Mouse (Mus musculus) naive thymus-derived CD4-positive, alpha-beta T cell, adult 2 months (primary cell): ENCODE results near the gene Rtn1.

Experiments used
- DNase-seq: peaks from one replicate; pipeline ENCODE4 v3.0.0-alpha.2; 2011; ENCODE audit warnings: low read depth

Rtn1 gene

DNA sequence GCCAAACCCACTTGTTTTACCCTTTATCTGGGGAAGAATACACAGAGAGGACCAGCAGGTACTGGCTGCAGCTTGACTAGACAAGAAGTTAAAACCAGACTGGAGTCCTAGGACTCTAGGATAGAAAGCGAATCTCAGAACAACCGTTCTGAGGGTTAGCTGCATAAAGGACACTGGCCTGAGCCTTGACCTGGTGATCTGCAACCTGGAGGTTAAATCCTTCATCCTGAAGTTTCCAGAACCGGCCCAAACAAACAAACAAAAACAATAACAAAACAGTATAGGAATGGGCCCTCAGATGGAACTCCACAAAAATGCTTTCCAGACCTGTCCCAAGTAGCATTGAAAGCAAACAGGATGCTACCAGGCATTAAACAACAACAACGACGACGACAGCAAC is at the start of gene Rtn1:
Gene Rtn1 (minus strand): TSS at position 101 of the 400 bp plus-strand sequence.
- DNase-seq, result no peak

DNA sequence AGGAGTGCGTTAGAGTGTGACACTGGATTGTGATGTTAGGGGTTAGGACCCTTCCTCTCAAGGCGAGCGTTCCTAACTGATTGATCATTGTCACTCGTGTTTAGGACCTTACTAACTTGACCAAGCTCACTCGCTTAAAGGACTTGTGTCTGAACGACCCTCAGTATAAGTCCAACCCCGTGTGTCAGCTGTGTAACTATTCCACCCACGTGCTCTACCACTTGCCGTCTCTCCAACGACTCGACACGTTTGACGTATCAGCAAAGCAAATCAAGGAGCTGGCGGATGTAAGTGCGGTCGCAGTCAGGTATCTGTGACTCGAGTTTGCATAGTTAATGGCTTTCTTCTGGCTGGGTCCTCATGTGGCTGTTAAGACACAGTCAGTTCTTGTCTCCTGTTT is 45.1 kb upstream of the Rtn1 start:
- no peak for DNase-seq

DNA sequence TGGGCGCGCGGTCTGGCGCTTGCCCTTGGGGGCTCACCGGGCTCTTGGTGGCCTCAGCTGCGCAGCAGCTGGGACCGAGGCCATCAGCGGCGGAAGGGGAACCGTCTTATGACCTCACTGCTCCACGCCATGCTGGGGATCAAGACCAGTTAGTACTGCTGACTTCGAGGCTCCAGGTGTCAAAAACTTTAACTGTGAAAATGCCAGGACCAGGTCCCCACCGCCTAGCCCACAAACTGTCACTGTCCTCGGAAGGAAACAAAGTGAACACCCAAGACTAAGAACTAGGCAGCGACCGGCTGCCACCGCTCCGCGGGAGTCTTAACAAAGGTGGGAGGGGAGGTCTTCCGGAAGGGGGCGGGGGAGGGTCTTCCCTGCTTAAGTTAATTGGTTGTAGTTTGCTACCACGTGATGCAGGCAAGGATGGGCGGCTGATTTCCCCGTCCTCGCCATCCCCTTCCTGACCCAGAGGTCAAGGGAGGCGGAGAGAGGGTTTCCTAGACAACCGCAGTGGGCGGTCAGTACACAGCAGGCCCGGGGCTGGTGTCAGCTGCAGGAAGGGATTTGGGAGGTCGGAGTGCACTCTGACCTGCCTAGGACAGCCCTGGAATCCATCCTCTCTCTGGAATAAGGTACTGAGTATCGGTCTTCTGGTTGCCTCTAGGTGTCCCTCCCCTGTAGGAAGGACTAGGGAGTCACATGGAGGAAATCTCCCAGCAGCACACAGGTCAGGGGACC is 33.2 kb upstream of the Rtn1 start, which contains the start of gene Lrrc9:
Gene Lrrc9 (plus strand): TSS at position 28 of the 738 bp plus-strand sequence.
- no peak for DNase-seq

DNA sequence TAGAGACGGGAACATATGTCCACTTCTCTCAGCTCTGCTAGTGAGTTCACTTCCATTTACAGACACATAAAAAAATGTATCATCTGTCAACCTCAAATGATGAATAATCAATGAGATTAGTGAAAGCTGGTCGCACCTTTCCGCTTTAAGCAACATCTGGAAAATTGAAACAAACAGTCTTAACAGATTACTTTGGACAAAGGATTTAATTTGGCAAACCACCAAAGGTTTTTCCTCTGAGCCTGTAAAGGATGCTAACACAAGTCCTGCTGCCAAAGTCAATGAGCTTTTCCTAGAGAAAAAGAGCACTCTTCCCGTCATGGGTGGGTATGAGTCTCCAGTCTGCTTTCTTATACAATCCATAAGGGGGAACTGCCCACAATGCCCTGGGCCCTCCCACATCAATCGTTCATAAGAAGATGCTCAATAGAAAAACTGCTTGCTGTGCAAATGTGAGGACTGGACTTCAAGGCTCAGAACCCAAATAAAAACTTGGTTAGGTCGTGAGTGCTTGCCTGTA is 30.2 kb upstream of the Rtn1 start:
- DNase-seq, result no peak

DNA sequence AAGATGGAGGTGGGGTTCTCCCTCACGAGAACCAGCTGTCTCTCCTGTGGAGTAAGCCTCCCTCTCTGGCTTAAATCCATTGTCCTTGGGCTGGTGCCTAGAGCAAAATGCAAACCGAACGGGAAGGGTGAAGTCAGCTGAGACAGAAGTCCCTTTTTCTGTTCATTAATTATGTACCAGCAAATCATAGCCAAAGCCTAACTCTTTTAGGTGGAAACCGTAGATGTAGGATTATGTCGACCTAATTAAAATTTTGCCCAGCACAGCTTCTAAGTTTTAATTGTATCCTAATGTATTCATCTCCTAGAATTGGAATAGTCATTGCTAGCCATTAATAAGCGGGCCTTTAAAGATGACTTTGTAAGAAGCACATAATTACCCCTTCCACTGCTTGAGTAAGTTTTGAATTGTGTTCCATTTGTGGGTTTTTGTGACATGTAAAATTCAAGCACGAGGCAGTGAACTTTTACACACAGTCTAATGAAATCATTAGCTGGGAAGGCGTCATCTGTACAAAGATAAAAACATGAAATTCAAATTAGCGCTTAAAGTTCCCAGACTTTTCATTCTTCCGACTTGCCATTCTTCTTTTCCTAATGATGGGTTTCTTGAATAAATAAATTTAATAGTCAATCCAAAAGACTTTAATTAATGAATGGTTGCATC is 29.0 kb upstream of the Rtn1 start:
- DNase-seq, result no peak

DNA sequence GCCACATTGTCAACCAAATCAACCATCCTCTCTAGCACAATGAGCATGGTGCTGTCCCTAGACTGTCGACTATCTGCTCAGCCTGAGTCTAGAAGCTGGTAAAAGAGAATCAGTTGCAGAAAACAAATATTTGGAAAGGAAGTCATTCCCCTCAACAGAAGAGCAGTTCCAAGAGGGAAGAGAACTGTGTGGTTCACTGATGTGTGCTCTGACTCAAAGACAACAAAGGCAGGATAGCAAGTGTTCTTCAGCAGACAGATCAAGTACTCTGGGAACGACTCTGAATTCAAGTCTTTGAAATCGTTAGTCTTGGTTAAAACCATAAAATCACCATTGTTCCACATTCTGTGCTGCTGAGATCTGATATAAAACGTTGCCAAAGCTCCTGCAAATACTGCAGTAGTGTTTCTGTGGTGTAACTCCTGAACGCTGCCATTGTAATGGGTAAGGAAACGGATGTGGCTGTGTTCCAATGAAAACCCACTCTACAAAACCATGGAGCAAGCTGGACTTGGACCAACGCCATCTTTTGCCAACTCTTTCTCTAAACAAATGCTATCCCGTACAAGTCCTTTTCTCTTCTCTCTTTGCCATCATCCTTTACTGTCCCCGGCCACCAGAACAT is 24.5 kb upstream of the Rtn1 start:
- DNase-seq, result no peak

DNA sequence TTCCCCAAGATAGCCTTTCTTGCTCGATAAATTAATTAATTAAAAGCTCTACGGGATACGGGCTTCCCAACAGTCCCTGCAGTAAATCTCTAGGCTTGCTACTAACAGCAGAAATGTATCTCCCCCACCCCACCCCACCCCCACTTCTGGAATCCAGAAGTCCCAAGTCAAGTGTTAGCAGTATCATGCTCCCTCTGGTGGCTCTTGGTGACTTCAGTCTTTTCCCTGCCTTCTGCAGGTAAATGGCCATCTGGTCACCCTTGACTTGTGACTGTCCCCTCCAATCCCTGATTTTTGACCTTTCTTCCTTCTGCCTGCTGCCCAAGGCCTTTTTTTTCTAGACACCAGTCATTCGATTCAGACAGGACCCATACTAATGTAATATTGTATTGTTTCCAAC is 23.4 kb upstream of the Rtn1 start:
- no peak for DNase-seq

DNA sequence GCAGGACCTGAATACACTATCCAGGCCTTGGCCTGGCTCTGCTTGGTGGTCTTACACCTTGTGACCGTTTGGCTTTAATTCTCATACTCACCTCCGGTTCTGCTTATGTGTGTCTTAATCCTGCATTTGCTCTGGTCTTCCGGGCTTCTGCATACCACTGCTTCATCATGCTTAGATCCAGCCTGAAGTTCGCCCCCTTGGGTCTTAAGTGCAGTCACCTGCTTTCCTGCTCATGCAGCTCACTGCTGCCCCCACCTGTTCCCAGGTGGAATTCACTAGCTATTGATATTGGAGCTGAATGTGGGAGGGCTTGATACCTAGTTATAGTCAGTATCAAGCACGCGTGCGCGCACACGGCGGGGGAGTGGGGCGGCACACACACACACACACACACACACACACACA is 18.9 kb upstream of the Rtn1 start:
- peak; percentile 62 for DNase-seq

DNA sequence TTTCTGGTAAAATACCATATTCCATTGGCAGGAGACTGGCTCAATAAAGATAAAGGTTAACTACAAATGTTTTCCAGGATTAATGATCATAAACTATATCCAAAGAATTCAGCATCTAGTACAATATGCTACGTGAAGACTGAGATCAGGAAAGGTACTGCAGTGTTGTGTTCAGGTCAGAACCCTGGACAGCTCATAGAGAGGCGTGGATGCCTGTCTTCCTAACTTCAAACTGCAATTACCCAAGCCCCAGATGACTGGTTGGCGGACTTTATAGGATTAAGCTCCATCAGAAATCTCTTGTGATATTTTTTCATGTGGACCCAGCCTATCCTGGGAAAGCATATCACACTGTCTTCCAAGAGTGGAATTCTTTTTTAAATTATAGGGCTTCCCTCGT is 13.8 kb upstream of the Rtn1 start:
- no peak for DNase-seq

DNA sequence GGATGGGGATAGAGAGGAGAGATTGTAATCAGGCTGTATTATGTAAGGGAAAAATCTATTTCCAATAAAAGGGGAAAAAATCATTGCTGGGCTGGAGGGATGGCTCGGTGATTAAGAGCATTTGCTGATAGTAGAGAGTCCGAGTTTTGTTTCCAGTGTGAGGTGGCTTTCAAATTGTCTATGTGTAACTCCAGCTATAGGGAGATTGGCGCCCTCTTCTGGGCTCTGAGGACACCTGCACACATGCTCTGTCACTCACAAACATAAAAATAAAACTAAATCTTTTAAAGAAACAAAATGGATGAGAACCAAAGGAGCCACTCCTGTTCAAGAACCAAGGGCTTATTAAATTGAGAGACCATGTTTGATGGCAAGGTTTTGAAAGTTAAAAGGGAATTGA is 8.9 kb upstream of the Rtn1 start:
- peak; percentile 8 for DNase-seq

DNA sequence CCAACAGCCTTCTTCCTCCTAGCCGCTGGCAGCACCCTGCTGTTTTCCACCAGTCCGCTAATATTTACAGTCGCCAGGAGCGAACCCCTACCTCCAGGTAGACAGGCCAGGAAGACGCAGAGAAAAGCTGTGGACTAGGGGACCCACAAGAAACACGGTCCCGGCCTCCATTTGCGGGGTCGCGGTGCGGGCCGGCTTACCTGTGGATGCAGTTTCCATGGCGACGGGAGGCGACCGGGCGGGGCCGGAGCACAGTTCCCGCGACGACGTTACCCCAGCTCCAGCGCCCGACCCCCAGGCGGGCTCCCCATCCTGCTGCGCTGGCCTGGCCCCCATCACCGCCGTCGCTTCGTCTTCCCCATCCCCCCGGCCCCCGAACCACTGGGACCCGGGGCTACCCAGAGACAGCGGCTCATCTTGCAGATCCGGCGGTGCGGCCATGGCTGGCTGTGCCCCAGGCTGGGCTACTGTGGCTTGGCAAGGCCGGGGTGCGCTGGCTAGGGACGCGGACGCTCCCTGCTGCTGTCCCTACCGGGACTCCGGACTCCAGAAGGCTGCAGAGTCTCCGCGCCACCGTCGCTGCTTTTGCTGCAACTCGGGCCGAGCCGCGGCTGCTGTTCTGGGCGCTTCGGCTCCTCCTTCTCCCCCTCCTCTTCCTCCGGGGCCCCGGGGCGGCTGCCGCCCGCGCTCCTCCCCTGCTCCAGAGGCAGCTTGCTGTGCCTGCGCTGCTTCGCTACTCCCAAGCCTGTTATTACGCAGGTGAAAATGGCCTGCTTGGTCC is 553 bp downstream of the Rtn1 start:
- peak; percentile 2 for DNase-seq

DNA sequence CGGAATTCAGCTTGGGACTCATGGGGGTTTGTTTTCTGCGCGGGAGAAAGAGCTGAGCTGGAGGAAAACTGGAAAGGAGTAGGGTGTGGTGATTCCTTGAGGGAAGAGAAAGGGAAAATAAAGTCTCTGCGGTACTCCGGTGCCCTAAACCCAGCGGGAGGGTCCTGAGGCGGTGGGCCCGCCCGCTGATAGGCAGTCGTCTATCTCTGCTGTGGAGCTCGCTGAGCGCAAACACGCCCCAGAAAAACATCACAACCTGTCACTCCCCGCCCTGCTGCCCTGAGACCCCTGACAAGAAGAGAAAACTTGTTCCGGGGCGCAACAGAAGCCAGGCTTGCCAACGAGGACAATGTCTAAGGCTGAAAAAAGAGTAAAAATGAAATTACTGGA is 1.1 kb downstream of the Rtn1 start:
- DNase-seq, result peak; percentile 2

DNA sequence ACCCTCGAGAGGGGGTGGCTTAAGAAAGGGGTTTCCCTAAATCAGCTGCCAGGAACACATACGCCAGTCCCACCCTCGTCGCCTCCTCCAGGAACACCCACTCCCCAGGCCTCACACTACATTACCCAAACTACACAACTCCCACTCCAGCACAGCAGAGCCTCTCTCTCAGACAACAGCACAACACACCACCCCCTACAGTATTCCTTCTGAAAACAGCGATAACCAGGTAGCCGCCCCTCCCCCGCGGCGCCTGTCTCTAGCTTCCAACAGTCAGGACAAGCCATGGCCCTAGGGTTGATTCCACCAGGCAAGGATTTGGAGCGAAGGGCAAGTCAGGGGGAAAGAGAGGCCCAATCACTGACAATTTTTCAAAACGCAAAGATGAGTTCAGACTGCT is 1.7 kb downstream of the Rtn1 start:
- no peak for DNase-seq

DNA sequence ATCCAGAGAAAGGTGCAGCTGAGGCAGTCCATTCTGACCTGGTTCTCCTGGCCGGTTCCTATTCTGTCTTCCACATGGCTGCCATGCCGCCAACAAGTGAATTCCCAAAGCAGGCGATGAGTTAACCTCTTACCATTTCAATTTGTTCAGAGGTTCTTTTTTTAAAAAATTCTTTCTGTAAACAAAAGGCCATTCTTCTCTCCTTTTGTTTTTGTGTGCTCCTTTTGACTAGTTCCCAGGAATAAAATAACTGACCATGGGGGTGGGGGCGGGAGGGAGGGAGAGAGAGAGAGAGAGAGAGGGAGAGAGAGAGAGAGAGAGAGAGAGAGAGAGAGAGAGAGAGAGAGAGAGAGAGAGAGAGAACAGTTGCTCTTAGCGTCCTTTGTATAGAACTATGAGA is 3.8 kb downstream of the Rtn1 start:
- DNase-seq, result no peak

DNA sequence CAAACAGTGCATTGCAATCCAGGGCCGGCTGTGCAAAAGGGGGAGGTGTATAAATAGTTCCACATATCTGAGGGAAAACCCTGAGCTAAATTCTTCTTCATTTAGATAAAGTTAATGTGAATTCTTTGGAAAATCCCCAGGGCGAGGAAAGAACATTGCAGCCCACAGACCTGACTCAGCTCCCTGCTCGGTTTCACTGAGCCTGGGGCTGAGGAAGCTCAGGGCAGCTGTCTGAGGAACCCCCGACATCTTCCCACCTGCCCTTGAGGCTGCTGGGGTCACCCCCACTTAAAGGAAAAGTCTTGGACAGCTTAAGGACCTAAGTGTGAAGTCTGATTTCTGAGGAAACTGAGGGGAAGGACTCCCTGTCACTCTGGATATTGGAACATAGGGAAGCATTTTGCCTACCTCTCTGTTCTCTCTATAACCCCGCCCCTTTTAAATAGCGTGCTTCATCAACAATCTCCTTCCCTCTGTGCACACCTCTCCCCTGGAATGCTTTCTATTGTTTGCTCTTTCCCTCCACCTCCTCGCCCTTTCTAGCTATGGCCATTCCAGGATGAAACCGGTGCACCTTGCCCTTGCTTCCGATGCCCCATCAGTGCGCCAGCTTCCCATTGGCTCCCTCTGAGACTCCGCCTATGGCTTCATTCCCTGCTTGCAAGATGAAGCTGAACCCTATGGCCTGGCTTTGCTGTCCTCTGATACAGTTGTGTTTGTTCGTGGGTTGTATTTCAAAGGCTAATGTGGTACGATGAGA is 15.6 kb downstream of the Rtn1 start:
- no peak for DNase-seq

DNA sequence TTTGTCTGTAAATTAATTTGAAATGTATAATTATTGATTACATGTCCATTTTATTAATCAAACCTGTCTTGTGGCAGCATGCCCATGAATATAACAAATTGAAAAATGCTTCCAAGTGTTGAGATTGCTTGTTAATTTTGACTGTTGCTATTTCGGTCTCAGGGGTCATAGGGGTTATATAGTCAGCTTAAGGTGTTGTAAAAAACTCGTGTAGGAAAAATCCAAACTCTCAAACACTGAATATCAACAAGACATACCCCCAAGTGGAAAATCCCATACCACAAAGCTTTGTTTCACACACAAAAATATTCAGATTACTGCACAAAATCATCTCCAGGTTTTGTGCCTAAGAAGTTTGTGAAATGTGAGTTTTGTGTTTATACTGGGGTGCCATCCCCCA is 18.5 kb downstream of the Rtn1 start:
- DNase-seq, result no peak

DNA sequence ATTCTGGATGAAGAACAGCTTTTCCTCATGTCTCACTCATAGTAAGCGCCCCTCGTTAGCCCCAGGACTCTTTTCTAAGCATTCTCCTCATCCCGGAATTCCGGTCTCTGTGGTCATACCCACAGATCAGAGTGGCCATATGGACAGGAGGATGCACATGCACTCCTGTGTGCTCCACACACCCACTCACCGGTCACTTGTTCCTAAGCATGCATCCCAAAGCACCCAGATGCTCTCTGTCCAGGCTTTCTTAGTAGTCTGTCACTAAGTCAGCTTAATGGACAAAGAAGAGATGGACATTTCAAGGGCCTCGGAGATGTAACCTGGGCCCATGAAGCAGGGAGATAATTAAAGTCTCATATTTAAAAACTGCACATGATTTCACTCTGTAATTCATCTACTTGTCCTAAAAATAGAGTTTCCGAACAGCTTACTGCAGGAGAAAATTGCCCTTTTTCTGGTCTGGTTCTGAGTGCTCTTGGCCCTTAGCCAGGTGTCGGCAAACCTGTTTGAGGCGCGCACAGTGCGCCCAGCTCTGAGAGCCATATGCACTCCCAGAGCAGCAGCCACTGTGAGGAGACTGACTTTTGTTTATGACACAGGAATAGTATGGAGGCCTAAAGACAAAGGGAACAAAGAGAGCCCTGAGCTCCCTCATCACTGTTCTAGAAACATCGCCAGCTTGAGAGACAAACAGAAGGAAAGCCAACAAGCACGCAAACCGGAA is 19.3 kb downstream of the Rtn1 start:
- DNase-seq, result no peak

DNA sequence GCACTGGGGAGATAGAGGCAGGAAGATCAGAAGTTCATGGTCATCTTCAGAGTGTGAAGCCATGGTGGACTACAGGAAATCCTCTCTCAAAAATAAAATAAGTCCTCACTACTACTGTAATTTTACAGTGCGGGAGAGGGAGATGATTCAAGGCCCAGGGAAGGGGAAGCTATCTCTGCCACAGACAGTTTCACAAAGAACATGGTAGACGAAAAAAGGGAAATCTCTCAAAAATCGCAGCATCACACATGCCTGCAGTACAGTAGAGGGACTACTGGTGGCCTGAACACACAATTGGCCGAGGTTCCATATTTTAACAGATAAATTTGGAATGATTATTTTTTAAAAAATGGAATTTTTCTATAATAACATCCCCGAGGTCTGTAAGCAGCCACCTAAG is 20.0 kb downstream of the Rtn1 start:
- DNase-seq, result no peak

DNA sequence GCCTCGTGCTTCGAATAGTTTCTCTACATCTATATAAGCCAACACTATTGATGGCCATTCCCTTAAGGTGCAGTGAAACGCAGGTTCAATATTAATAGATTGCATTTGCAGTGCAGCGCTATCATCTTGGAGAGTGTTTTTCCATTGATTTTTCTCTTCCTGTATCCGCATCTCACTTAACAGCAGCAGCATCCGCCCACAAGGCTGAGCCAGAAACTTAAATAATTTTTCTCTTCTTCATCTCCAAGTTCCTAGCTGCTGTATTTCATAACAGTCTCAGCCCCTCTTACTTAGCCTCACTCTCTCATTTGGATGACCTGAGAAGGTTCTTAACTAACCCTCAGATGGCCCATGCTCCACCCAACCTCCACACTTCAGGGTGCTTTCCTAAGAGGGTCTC is 20.7 kb downstream of the Rtn1 start:
- DNase-seq, result no peak

DNA sequence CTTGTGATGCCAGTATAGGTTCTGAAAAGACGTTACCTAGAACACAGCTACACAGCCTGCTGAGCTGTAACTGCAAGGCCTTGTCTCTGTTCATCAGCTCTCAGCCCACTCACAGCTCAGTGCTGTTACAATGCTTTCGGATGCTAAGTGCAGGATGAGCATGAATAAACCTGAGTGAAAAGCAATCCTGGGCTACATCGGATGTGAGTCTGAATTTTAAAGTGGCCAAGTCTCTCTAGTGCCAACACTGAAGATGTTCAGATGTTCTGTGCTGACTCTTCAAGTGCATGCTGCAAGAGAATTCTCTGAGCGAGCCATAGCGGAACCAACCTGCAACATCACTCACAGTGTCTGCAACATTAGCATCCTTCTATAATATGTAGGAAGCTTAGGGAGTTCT is 32.5 kb downstream of the Rtn1 start:
- no peak for DNase-seq

DNA sequence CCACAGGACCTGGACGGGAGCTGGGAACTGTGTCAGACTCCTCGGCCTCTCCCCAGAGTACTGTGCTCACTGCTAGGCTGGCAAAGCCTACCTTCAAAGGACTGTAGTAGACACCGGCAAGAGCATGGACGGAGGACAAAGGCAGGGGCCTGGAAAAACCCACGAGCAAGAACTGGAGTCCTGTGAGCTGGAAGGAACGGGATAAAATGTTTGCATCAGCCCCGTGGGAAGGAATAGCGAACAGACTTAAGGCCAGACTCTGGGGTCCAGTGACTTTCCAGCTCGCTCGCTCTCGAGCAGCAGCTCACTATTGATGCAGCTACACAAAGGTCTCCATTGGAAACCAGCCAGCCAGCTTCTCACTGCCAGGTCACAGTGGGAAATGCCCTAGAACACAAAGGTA is 34.0 kb downstream of the Rtn1 start:
- DNase-seq, result no peak
